Mouse (Mus musculus): ENCODE measurements at regions not wholly inside any gene's neighbourhood (a gene's known extent, or its start where the extent isn't known, plus 50 kb on each side); places are given as distances from the start of the nearest gene placed in this dataset.

DNA sequence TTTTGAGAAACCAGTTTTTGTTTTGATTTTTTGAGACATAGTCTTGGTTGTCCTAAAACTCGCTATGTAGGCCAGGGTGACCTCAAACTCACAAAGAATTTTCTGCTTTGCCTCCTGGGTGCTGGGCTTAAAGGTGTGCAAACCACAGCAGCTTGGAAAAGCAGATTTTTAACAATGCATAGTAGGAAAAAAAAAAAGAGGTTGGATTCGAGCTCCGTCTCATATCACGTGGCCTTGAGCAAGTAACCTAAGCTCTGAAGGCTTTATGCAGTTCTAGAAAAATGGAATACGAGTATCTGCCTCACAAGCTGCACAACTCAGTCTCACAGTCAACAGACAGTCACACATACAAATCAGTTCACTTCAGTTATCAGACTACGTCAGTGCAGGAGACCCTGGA, 90.9 kb downstream of the Spry2 start:
- H3K9me3 ChIP-seq (replicated peaks) = no peaks in the 10 kb centered on the region
- H3K4me2 ChIP-seq = no peak overlapping the region
- WGBS = 84% methylated on average over 6 of the region's 6 CpGs
- no peaks in the 10 kb centered on the region for H3K27me3 ChIP-seq
- no peaks in the 10 kb centered on the region for H3K36me3 ChIP-seq (ENCODE audit: poor library complexity, severe bottlenecking)
- no peak overlapping the region for H3K4me3 ChIP-seq
- H3K9ac ChIP-seq = no peak overlapping the region
- peaks cover 10% of the 10 kb centered on the region for H3K4me1 ChIP-seq
- ATAC-seq = no peak
- no peak overlapping the region for H3K27ac ChIP-seq

DNA sequence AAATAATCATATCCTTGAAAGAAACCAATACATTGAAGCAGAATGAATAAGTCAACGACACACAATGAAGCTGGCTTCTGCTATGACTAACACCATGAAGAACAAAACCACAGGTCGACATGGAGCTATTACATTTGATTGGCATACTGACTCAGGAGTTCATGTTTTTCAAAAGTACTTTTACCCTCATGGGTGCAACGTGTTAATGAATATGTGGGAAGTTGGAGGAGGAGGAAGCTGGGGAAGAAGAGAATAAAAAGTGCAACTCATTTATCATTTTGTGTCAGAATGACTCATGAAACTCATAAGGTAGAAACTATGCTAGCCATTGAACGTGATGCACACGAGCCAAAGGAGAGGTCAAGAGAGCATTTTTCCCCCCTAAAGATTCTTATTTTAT, 91.3 kb downstream of the Spry2 start:
- Histone ChIP-seq H3K4me2 (no peak overlapping the region), H3K9me3 (replicated peaks) (no peaks in the 10 kb centered on the region), H3K4me1 (peaks cover 10% of the 10 kb centered on the region), H3K9ac (no peak overlapping the region), H3K27ac (no peak overlapping the region), H3K4me3 (no peak overlapping the region), H3K36me3 (ENCODE audit: poor library complexity, severe bottlenecking) (no peaks in the 10 kb centered on the region), H3K27me3 (no peaks in the 10 kb centered on the region)
- WGBS = 81% methylated on average over 5 of the region's 5 CpGs
- ATAC-seq = no peak

DNA sequence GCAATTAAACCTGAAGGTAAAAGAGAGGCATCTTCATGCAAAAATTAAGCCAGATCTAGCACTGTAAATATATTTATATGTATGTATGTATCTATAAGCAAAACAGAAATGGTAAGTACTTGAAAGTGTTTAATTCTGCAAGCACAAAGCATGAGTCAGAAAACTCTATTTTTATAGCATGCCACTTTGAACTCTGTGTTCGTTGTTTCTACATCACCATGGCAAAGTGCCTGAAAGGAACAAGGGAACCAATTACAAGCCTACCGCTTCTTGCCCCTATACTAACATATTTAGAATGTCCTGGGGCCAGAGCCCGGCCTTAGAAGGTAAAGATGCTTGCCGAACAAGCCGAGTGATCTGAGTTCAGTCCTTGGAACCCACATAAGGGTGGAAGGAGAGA, 91.9 kb downstream of the Spry2 start:
- no peaks in the 10 kb centered on the region for H3K27me3 ChIP-seq
- no peak overlapping the region for H3K9ac ChIP-seq
- H3K4me1 ChIP-seq = peaks cover 10% of the 10 kb centered on the region
- no peaks in the 10 kb centered on the region for H3K9me3 ChIP-seq (replicated peaks)
- no peak overlapping the region for H3K27ac ChIP-seq
- H3K4me3 ChIP-seq = no peak overlapping the region
- 74% methylated on average over 5 of the region's 5 CpGs for WGBS
- no peak for ATAC-seq
- no peaks in the 10 kb centered on the region for H3K36me3 ChIP-seq (ENCODE audit: poor library complexity, severe bottlenecking)
- no peak overlapping the region for H3K4me2 ChIP-seq

DNA sequence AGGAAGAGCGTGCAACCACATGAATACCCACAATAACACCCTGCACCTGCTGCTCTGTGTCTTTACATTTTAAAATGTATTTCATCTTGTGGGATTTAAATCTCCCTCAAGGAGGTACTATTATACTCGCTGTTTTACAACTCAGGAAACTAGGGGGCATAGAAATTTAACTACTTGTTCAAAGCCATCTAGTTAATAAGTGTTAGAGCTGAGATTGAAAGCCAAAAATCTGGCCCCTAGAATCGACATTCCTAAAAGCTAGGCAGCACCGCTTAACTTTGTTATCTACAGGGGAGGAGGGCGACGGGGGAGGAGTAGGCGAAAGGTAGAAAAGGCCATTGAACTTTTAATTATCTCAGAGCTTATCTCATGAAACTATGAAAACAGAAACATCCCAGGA, 93.3 kb downstream of the Spry2 start:
- 44% methylated on average over 7 of the region's 7 CpGs for WGBS
- no peak overlapping the region for H3K27ac ChIP-seq

DNA sequence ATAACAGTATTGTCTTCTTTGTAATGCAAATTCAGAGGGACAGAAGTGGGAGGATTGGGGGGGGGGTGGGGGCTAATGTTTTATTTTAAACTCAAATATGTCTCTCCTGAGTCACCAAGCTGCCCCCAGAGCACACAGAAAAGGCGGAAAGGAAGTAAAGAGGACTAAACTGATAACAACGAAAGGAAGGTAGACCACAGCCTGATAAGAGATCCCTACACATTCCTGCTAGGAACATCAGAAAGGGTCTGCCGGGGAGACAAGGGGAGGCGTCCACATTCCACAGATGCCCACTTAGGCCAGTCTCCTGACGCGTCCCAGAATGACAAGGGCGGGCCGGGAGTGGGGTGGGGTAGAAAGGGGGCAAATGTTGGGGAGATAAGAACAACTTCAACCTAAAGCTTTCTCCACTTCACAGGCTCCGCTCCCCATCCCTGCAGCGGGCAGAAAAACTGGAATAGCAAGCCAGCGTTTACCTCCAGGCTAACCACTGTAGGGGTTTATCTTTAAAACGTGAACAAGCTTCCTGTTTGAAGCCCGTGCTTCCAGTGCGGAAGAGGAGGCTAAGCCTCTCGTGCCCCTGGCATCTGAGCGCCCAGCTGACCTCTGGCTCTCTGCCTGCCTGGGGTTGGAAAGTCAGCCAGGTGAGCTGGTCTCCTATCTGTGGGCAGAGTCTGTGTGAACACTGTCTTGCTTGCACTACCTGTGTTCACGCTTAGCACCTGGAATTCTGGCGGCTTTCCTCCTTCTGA, 93.9 kb downstream of the Spry2 start:
- WGBS = 20% methylated on average over 18 of the region's 18 CpGs
- no peak for ATAC-seq

More for the DNA sequence above, 93.3 kb downstream of the Spry2 start:
- no peak for ATAC-seq
- Histone ChIP-seq H3K27me3 (no peaks in the 10 kb centered on the region), H3K9me3 (replicated peaks) (no peaks in the 10 kb centered on the region), H3K9ac (no peak overlapping the region), H3K36me3 (ENCODE audit: poor library complexity, severe bottlenecking) (no peaks in the 10 kb centered on the region), H3K4me3 (no peak overlapping the region), H3K4me1 (peaks cover 10% of the 10 kb centered on the region), H3K4me2 (0 out of 2 replicates have a peak overlapping the region, but pooled peaks have one; percentile 30)

DNA sequence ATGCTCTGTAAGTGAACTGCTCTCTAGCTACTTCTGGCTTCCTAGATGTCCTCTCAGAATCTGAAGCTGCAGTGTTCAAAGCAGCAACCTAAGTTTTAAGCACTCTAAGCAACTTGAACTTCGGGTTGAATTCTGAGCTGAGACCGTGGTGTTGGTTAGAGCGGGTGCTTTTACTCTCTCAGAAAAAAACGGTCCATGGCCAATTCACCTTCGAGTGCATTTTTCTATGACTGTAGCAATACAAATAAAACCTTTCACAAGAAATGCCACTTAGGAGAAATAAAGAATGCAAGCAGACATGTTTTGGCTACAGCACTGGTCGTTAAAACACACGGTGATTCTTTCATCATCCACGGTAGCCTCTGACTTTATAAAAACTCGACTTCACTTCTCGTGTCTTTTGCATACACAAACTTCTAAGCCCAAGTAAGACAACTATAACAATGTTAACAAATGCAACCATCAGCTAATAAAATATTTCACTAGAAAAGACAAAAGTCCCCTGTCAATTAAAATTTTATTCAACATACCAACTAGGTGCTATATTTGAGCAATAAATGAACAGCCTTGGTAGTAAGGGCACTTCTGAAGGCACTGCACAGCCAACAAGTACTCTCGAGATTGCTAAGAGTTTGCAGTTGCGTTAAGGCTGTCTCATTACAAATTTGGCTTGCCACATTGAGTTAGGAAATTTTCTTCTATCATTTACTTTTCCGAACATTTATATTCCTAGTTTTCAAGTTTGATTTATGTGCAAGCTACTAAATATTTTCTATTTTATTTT, 96.3 kb downstream of the Spry2 start:
- H3K4me2 ChIP-seq = no peak overlapping the region
- H3K36me3 ChIP-seq (ENCODE audit: poor library complexity, severe bottlenecking) = no peaks in the 10 kb centered on the region
- H3K4me3 ChIP-seq = no peak overlapping the region
- H3K9me3 ChIP-seq (replicated peaks) = no peaks in the 10 kb centered on the region
- no peaks in the 10 kb centered on the region for H3K27me3 ChIP-seq
- no peak for ATAC-seq
- H3K9ac ChIP-seq = no peak overlapping the region
- WGBS = 62% methylated on average over 13 of the region's 13 CpGs
- H3K27ac ChIP-seq = no peak overlapping the region
- H3K4me1 ChIP-seq = peaks cover 10% of the 10 kb centered on the region

More for the DNA sequence above, 93.9 kb downstream of the Spry2 start:
- no peak overlapping the region for H3K27ac ChIP-seq
- H3K9ac ChIP-seq = 0 out of 2 replicates have a peak overlapping the region, but pooled peaks have one; percentile 21
- H3K9me3 ChIP-seq (replicated peaks) = no peaks in the 10 kb centered on the region
- H3K4me2 ChIP-seq = peak overlapping the region; percentile 30; the same call in 1 of the 2 replicates
- no peaks in the 10 kb centered on the region for H3K36me3 ChIP-seq (ENCODE audit: poor library complexity, severe bottlenecking)
- H3K27me3 ChIP-seq = no peaks in the 10 kb centered on the region
- H3K4me3 ChIP-seq = no peak overlapping the region
- H3K4me1 ChIP-seq = peaks cover 10% of the 10 kb centered on the region

GRCm38 (mm10) chr14:105799401-105799861, 97.2 kb downstream of the Spry2 start:
- ATAC-seq = peak; percentile 65; the same call in 1 of the 2 replicates
- H3K4me3 ChIP-seq = no peak overlapping the region
- H3K4me2 ChIP-seq = no peak overlapping the region
- no peak overlapping the region for H3K9ac ChIP-seq
- H3K27me3 ChIP-seq = no peaks in the 10 kb centered on the region
- 28% methylated on average over 3 of the region's 3 CpGs for WGBS
- peaks cover 10% of the 10 kb centered on the region for H3K4me1 ChIP-seq
- no peaks in the 10 kb centered on the region for H3K9me3 ChIP-seq (replicated peaks)
- H3K27ac ChIP-seq = no peak overlapping the region
- no peaks in the 10 kb centered on the region for H3K36me3 ChIP-seq (ENCODE audit: poor library complexity, severe bottlenecking)

DNA sequence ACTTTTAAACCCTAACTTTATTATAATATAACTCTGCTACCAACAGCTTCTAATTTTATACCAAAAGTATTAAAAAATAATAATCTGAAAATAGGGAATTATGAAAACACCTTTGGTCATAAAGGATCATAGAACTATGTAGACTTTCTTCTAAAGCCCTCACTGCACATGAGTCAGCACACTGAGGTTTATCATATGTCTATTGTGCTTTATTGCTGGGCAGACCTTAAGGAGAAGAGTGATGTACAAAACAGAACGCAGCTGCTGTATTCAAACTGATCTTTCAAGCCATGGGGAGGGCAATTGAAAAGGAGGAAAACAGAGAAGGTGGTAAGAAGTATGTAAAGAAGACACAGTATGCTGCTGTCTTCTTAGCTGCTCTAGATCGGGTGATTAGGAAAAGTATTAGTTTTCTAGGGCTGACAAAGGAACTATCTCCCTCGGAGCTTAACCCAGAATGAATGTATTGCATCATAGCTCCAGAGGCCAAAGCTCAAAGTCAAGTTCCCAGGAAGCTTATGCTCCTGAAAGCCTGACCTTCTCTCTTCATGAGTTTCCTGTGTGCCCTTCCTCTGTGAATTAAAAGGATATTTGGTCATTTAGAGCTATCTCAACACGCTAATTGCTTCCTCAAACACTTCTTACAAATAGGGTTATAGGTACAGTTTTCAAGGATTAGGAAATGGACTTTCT, 103.5 kb downstream of the Spry2 start:
- 76% methylated on average over 4 of the region's 4 CpGs for WGBS
- Histone ChIP-seq H3K9me3 (replicated peaks) (0 out of 2 replicates have a peak, but pooled peaks cover 3% of the 10 kb centered on the region), H3K4me3 (no peak overlapping the region), H3K27ac (no peak overlapping the region), H3K36me3 (ENCODE audit: poor library complexity, severe bottlenecking) (no peaks in the 10 kb centered on the region), H3K9ac (no peak overlapping the region), H3K27me3 (no peaks in the 10 kb centered on the region), H3K4me1 (no peaks in the 10 kb centered on the region), H3K4me2 (no peak overlapping the region)
- no peak for ATAC-seq

DNA sequence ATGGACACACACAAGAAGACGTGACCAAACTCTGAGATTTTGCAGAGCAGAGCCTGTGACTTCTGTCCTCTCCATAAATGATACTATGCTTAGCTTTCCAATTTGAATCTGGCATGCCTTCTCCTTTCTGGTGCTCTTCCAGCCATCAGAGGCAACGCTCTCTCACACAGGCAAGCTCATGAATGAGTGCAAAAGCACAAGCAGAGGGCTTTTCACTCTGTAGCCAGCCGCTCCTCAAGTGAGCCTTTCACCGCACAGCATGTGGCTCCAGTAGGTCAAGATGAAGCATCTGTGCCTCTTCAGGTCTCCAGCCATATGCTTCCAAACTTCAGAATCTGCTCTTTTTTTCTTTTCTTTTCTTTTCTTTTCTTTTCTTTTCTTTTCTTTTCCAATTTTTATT, 106.2 kb downstream of the Spry2 start:
- 0 out of 2 replicates have a peak, but pooled peaks cover 3% of the 10 kb centered on the region for H3K9me3 ChIP-seq (replicated peaks)
- no peak overlapping the region for H3K4me2 ChIP-seq
- H3K36me3 ChIP-seq (ENCODE audit: poor library complexity, severe bottlenecking) = no peaks in the 10 kb centered on the region
- WGBS = 83% methylated on average over 4 of the region's 4 CpGs
- no peak overlapping the region for H3K4me3 ChIP-seq
- ATAC-seq = no peak
- H3K27ac ChIP-seq = no peak overlapping the region
- no peaks in the 10 kb centered on the region for H3K4me1 ChIP-seq
- no peaks in the 10 kb centered on the region for H3K27me3 ChIP-seq
- no peak overlapping the region for H3K9ac ChIP-seq

DNA sequence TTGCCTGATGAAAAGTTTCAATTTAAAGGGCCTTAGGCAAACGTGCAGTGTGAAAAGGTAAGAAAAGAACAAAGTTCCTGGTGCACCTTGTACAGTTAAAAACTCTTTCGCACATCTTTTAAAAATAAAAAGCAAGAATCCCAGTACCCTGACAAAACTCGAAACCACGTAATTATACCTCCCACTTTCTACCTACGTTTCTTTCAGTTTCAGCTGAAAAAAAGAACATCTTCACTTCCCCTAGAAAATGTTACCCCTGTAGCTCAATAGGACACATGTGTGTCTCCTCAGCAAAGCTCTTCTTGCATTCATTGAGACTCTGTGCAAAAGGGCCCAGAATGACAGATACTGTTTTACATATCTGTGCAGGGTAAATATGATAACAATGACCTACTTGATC, 113.2 kb downstream of the Spry2 start:
- Histone ChIP-seq H3K4me1 (no peaks in the 10 kb centered on the region), H3K9ac (no peak overlapping the region), H3K27me3 (no peaks in the 10 kb centered on the region), H3K27ac (no peak overlapping the region), H3K9me3 (replicated peaks) (no peaks in the 10 kb centered on the region), H3K4me2 (no peak overlapping the region), H3K4me3 (no peak overlapping the region), H3K36me3 (ENCODE audit: poor library complexity, severe bottlenecking) (no peaks in the 10 kb centered on the region)
- 89% methylated on average over 5 of the region's 5 CpGs for WGBS
- ATAC-seq = no peak

DNA sequence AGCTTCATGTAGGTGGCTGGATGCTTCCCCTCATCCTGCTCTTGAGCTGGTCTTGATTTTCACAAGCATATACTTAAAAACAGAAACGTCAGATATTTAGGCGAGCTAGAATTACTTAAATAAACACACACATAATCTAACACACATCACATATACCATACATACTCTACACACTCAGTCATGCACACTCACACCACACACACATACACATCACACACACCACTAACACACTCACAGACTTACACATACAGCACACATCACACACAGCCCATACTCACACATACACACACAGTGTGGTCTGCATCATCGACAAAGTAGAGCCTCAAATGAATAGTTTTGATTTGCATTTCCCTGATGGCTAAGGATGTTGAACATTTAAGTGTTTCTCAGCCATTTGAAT, 116.9 kb downstream of the Spry2 start:
- H3K36me3 ChIP-seq (ENCODE audit: poor library complexity, severe bottlenecking) = no peaks in the 10 kb centered on the region
- no peaks in the 10 kb centered on the region for H3K9me3 ChIP-seq (replicated peaks)
- 85% methylated on average over 3 of the region's 3 CpGs for WGBS
- H3K27me3 ChIP-seq = no peaks in the 10 kb centered on the region
- H3K9ac ChIP-seq = no peak overlapping the region
- H3K27ac ChIP-seq = no peak overlapping the region
- no peaks in the 10 kb centered on the region for H3K4me1 ChIP-seq
- ATAC-seq = no peak
- no peak overlapping the region for H3K4me3 ChIP-seq
- H3K4me2 ChIP-seq = no peak overlapping the region

GRCm38 (mm10) chr14:105779349-105779748, 117.3 kb downstream of the Spry2 start:
- no peak overlapping the region for H3K4me3 ChIP-seq
- no peak overlapping the region for H3K4me2 ChIP-seq
- H3K27ac ChIP-seq = no peak overlapping the region
- no peak for ATAC-seq
- no peaks in the 10 kb centered on the region for H3K4me1 ChIP-seq
- WGBS = 71% methylated on average over 4 of the region's 4 CpGs
- H3K9me3 ChIP-seq (replicated peaks) = no peaks in the 10 kb centered on the region
- no peaks in the 10 kb centered on the region for H3K27me3 ChIP-seq
- no peak overlapping the region for H3K9ac ChIP-seq
- no peaks in the 10 kb centered on the region for H3K36me3 ChIP-seq (ENCODE audit: poor library complexity, severe bottlenecking)

Data from forebrain, embryonic 13.5 days (tissue).